Mouse (Mus musculus) myocyte (in vitro differentiated cells): ENCODE measurements around the gene Scyl1.

ENCODE experiments used
- E2F4 ChIP-seq: IDR thresholded peaks from one replicate; pipeline ENCODE4 v1.6.1; 2011; ENCODE audit warnings: mild to moderate bottlenecking, control low read depth, moderate library complexity; ENCODE audit not compliant: insufficient read depth
- MYOD1 ChIP-seq, 3 experiments: IDR thresholded peaks; one replicate each; pipeline ENCODE4 v1.6.1; 2011; ENCODE audit warnings: control low read depth in 2 of 3, low read depth in 2 of 3, mild to moderate bottlenecking in 2 of 3, moderate library complexity in 1 of 3; ENCODE audit not compliant: insufficient read length in 2 of 3, control insufficient read depth in 1 of 3
- POLR2A ChIP-seq: IDR thresholded peaks from one replicate; pipeline ENCODE4 v1.6.1; 2011; ENCODE audit warnings: low read depth, mild to moderate bottlenecking, control low read depth, moderate library complexity; ENCODE audit not compliant: insufficient read length
- POLR2AphosphoS2 ChIP-seq: IDR thresholded peaks from one replicate; pipeline ENCODE4 v1.6.1; 2011; ENCODE audit warnings: low read depth, control low read depth; ENCODE audit not compliant: insufficient read length
- TCF12 ChIP-seq: IDR thresholded peaks from one replicate; pipeline ENCODE4 v1.6.1; 2011; ENCODE audit warnings: mild to moderate bottlenecking, control low read depth; ENCODE audit not compliant: poor library complexity, insufficient read depth, severe bottlenecking
- USF1 ChIP-seq: IDR thresholded peaks from one replicate; pipeline ENCODE4 v1.6.1; 2011; ENCODE audit warnings: low read depth, mild to moderate bottlenecking, control low read depth, moderate library complexity

DNA sequence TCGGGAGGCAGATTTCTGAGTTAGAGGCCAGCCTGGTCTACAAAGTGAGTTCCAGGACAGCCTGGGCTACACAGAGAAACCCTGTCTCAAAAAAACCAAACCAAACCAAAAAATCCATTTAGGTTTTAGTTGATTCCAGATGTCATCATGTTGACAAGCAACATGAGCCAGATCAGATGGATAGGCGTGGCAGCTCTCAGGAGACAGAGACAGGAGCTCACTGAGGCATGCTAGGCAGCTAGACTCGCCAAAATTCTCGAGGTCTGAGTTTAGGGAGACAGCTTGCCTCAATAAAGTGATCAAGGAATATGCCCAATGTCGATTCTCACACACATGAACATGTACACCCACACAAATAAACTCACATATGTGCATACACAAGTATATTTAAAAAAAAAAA lies 17.8 kb upstream of the Scyl1 start:
- TF ChIP-seq TCF12 (no peak), MYOD1 (IDR thresholded peaks at IDR 0.05; ENCODE audit: control insufficient read depth in 1 of 3, insufficient read length in 2 of 3, low read depth in 2 of 3) (no peak), E2F4 (no peak), POLR2A (no peak), POLR2AphosphoS2 (no peak), USF1 (no peak)
